ENCODE assay signal across 21 mouse cellular contexts in the genomic region with DNA sequence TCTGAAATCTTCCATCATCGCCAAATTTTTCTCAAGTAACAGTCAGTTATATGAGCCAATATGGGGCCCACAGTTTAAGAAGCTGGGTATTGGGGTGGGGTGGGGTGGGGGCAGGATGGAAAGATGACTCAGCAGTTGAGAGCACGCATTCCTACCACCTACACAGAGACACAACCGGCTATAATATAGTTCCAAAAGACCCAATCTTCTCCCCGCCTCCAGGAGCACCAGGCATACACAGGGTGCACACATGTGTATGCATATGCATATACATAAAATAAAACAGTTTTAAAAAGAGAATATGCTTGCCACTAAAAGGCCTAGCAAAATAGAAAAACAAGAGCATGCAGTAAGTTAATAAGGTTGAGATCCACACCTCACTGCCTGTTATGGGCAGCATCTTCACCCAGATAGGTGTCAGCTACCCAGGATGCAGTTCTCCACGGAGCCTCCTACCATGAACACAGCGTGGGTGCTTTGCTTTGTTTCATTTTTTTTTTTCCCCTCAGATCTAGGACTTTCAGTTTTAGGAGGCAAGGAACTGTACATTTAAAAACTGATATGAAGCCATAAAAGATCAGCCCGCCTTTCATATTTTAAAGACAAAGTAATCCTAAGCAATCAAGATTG.
DNase-seq lines count a peak whose midpoint lies in the region; ATAC-seq lines count a peak whose summit lies in the region.
"Had no signal": no experiment of that assay in that cellular context is flagged by ENCODE, and none has a peak within 500 bp of the region (broad histone marks: within the 10 kb centered on the region; RNA-seq: fewer than 3 reads in every experiment).

No protein-coding gene starts in this region.

- H3K4me1 ChIP-seq in forebrain, embryonic 12.5 days: peaks cover 56% of the 10 kb centered on the region
- peaks cover 10% of the 10 kb centered on the region; the same call in 1 of the 2 replicates for H3K4me1 ChIP-seq in forebrain, embryonic 11.5 days (replicated peaks; ENCODE audit: control insufficient read depth, insufficient read depth, low read length)
- H3K4me1 ChIP-seq in liver, embryonic 11.5 days (replicated peaks; ENCODE audit: control insufficient read depth, insufficient read depth, low read length): no peaks in the 10 kb centered on the region
- peaks cover 79% of the 10 kb centered on the region for H3K4me1 ChIP-seq in midbrain, embryonic 10.5 days
- H3K4me1 ChIP-seq in neural tube, embryonic 14.5 days (ENCODE audit: control insufficient read depth, insufficient read depth, low read length): peaks cover 15% of the 10 kb centered on the region

- no peaks in the 10 kb centered on the region for H3K9me3 ChIP-seq in forebrain, embryonic 12.5 days
- no peaks in the 10 kb centered on the region for H3K9me3 ChIP-seq in forebrain, embryonic 11.5 days (ENCODE audit: control insufficient read depth, low read length)
- no peaks in the 10 kb centered on the region for H3K9me3 ChIP-seq in liver, embryonic 11.5 days (ENCODE audit: control insufficient read depth, low read length)
- no peaks in the 10 kb centered on the region for H3K9me3 ChIP-seq in midbrain, embryonic 10.5 days (replicated peaks)
- H3K9me3 ChIP-seq in neural tube, embryonic 14.5 days (ENCODE audit: control insufficient read depth, low read length): no peaks in the 10 kb centered on the region
- H3K9me3 ChIP-seq: limb, embryonic 10.5 days had no signal

- 84% methylated on average over 7 of the region's 7 CpGs for WGBS in forebrain, embryonic 12.5 days
- 88% methylated on average over 7 of the region's 7 CpGs for WGBS in forebrain, embryonic 11.5 days
- WGBS in liver, embryonic 11.5 days: 81% methylated on average over 7 of the region's 7 CpGs
- WGBS in midbrain, embryonic 10.5 days: 90% methylated on average over 7 of the region's 7 CpGs
- WGBS in neural tube, embryonic 14.5 days: 76% methylated on average over 7 of the region's 7 CpGs

- no peak for DNase-seq in forebrain, embryonic 11.5 days (ENCODE audit: low spot score)
- no peak for DNase-seq in liver, embryonic 11.5 days (ENCODE audit: low spot score)
- DNase-seq in liver: no peak
- DNase-seq in midbrain, embryonic 10.5 days (ENCODE audit: low spot score): no peak
- DNase-seq in MN1 (ENCODE audit: low spot score): no peak
- DNase-seq: cerebellum, postnatal 14 days; gastrocnemius, adult 2 months; heart, adult 2 months; kidney, postnatal 14 days; layer of hippocampus, postnatal 36 days; lung, adult 2 months; right cerebral cortex, postnatal 14 days; thymus, postnatal 4 days had no signal

- H3K4me2 ChIP-seq in forebrain, embryonic 12.5 days: no peak overlapping the region
- H3K4me2 ChIP-seq in forebrain, embryonic 11.5 days (ENCODE audit: low read depth, low read length, severe bottlenecking): no peak overlapping the region
- no peak overlapping the region for H3K4me2 ChIP-seq in liver, embryonic 11.5 days
- H3K4me2 ChIP-seq in neural tube, embryonic 14.5 days (ENCODE audit: low read depth, low read length): no peak overlapping the region

- no peak overlapping the region for H3K9ac ChIP-seq in forebrain, embryonic 12.5 days
- H3K9ac ChIP-seq in forebrain, embryonic 11.5 days (ENCODE audit: low read length): no peak overlapping the region
- no peak overlapping the region for H3K9ac ChIP-seq in liver, embryonic 11.5 days (ENCODE audit: low read depth, low read length)
- H3K9ac ChIP-seq in neural tube, embryonic 14.5 days (replicated peaks; ENCODE audit: low read depth, low read length): no peak overlapping the region

- no peak overlapping the region for H3K4me3 ChIP-seq in forebrain, embryonic 12.5 days (replicated peaks)
- H3K4me3 ChIP-seq in forebrain, embryonic 11.5 days (ENCODE audit: low read depth, low read length): no peak overlapping the region
- no peak overlapping the region for H3K4me3 ChIP-seq in liver, embryonic 11.5 days (ENCODE audit: low read depth, low read length)
- no peak overlapping the region for H3K4me3 ChIP-seq in midbrain, embryonic 10.5 days
- no peak overlapping the region for H3K4me3 ChIP-seq in neural tube, embryonic 14.5 days (ENCODE audit: low read depth, low read length)
- H3K4me3 ChIP-seq: erythroblast, embryonic 14.5 days; gastrocnemius, adult 2 months; heart, adult 2 months; limb, embryonic 10.5 days had no signal

- no peaks in the 10 kb centered on the region for H3K27me3 ChIP-seq in forebrain, embryonic 12.5 days
- H3K27me3 ChIP-seq in forebrain, embryonic 11.5 days (ENCODE audit: control insufficient read depth, insufficient read depth, low read length): no peaks in the 10 kb centered on the region
- H3K27me3 ChIP-seq in liver, embryonic 11.5 days (replicated peaks; ENCODE audit: control insufficient read depth, insufficient read depth, low read length): no peaks in the 10 kb centered on the region
- H3K27me3 ChIP-seq in midbrain, embryonic 10.5 days (ENCODE audit: low read depth, poor library complexity, severe bottlenecking): no peaks in the 10 kb centered on the region
- H3K27me3 ChIP-seq in neural tube, embryonic 14.5 days (ENCODE audit: control insufficient read depth, insufficient read depth, low read length): no peaks in the 10 kb centered on the region
- H3K27me3 ChIP-seq: CH12.LX had no signal

- ATAC-seq in forebrain, embryonic 12.5 days (ENCODE audit: low FRiP score): no peak
- no peak for ATAC-seq in forebrain, embryonic 11.5 days (replicated peaks; ENCODE audit: low FRiP score)
- ATAC-seq in liver, embryonic 11.5 days (replicated peaks; ENCODE audit: low FRiP score): peak; percentile 57; the same call in 1 of the 2 replicates
- no peak for ATAC-seq in neural tube, embryonic 14.5 days (ENCODE audit: low read depth)
- ATAC-seq in activated CD4-positive, CD25-positive, alpha-beta regulatory T cell, adult 4 months: no peak
- ATAC-seq: intestine, embryonic 16.5 days had no signal

- peaks cover 42% of the 10 kb centered on the region for H3K36me3 ChIP-seq in forebrain, embryonic 12.5 days (replicated peaks)
- no peaks in the 10 kb centered on the region; the same call in 1 of the 2 replicates for H3K36me3 ChIP-seq in forebrain, embryonic 11.5 days (ENCODE audit: control insufficient read depth, insufficient read depth, low read length)
- H3K36me3 ChIP-seq in liver, embryonic 11.5 days (ENCODE audit: control insufficient read depth, insufficient read depth, low read length): no peaks in the 10 kb centered on the region
- H3K36me3 ChIP-seq in midbrain, embryonic 10.5 days: peaks cover 95% of the 10 kb centered on the region
- no peaks in the 10 kb centered on the region for H3K36me3 ChIP-seq in neural tube, embryonic 14.5 days (ENCODE audit: control insufficient read depth, insufficient read depth, low read length)
- H3K36me3 ChIP-seq: limb, embryonic 10.5 days had no signal

- H3K27ac ChIP-seq in forebrain, embryonic 12.5 days: peak overlapping the region; percentile 68; the same call in 1 of the 2 replicates
- H3K27ac ChIP-seq in forebrain, embryonic 11.5 days (ENCODE audit: low read depth, low read length): no peak overlapping the region
- H3K27ac ChIP-seq in liver, embryonic 11.5 days (ENCODE audit: low read depth, low read length): no peak overlapping the region
- H3K27ac ChIP-seq in midbrain, embryonic 10.5 days (replicated peaks): peak overlapping the region; percentile 55; the same call in 1 of the 2 replicates
- peak overlapping the region; percentile 7; the same call in 1 of the 2 replicates for H3K27ac ChIP-seq in neural tube, embryonic 14.5 days (ENCODE audit: low read depth, low read length)
- H3K27ac ChIP-seq: gastrocnemius, adult 2 months; heart, adult 2 months; limb, embryonic 10.5 days; macrophage had no signal

Comparison
In these comparisons a context has a peak if more than half of its experiments do, and no peak if none do; other contexts are left out.
1. H3K27ac ChIP-seq: peak in forebrain, embryonic 12.5 days (single experiment), midbrain, embryonic 10.5 days (single experiment) and neural tube, embryonic 14.5 days (single experiment); none in forebrain, embryonic 11.5 days (single experiment) and liver, embryonic 11.5 days (single experiment).